Mouse (Mus musculus): ENCODE measurements around the gene Gm8113. TPM values are rescaled to one million over a fixed set of nuclear protein-coding genes. Genes with fewer than 3 reads are reported as not detected.

The Gm8113 gene
- total RNA-seq, 2 experiments from 2014 or later = not detected

Other genes with a start within 250 kb of the Gm8113 start
- not detected for gene Gm8165, start 248.2 kb upstream of the Gm8113 start, total RNA-seq (2021)
- gene Gm7324, start 227.6 kb upstream of the Gm8113 start, total RNA-seq (2021) = 1 to 10 TPM; 1.4 to 1.6 TPM
- not detected for gene Gm16506, start 197.9 kb upstream of the Gm8113 start, total RNA-seq (2021)
- gene Gm6526, start 177.5 kb upstream of the Gm8113 start, total RNA-seq (2021) = not detected
- not detected for gene Gm8180, start 140.6 kb upstream of the Gm8113 start, total RNA-seq (2021)
- gene Ear1, start 49.9 kb upstream of the Gm8113 start, total RNA-seq (2021) = not detected
- gene Ear10, start 1.8 kb upstream of the Gm8113 start, total RNA-seq (2021) = not detected
- gene Ang5, start 31.7 kb downstream of the Gm8113 start, total RNA-seq (2021) = not detected
- gene Ang6, start 76.9 kb downstream of the Gm8113 start, total RNA-seq (2021) = not detected
- gene Ear2, start 177.3 kb downstream of the Gm8113 start, total RNA-seq (2021) = under 1 TPM; 0.47 to 0.79 TPM
- not detected for gene Gm3327, start 198.5 kb downstream of the Gm8113 start, total RNA-seq (2021)

Measured in left cerebral cortex, postnatal 36 days (tissue).